Mouse (Mus musculus) E14TG2a.4 (cell line): Measurements from ENCODE around the gene Per1.
"Not testable (repeated sequence)": the region's sequence is repeated elsewhere in the genome, so short reads cannot be mapped to it uniquely, and the experiment has no call there.

ENCODE experiments used
- CTCF ChIP-seq: conservative IDR thresholded peaks from 2 replicates; pipeline ENCODE4 v1.5.1; 2014; ENCODE audit warnings: low read length
- POU5F1 ChIP-seq: IDR thresholded peaks from 2 replicates; pipeline ENCODE4 v1.6.1; 2014; ENCODE audit warnings: low read length, borderline replicate concordance

GRCm38 (mm10) chr11:69093856-69094255, 1.2 kb upstream of the Per1 start:
- TF ChIP-seq CTCF, POU5F1: not testable (repeated sequence)
